Mouse (Mus musculus): ENCODE results near the gene Rgs6.

DNA sequence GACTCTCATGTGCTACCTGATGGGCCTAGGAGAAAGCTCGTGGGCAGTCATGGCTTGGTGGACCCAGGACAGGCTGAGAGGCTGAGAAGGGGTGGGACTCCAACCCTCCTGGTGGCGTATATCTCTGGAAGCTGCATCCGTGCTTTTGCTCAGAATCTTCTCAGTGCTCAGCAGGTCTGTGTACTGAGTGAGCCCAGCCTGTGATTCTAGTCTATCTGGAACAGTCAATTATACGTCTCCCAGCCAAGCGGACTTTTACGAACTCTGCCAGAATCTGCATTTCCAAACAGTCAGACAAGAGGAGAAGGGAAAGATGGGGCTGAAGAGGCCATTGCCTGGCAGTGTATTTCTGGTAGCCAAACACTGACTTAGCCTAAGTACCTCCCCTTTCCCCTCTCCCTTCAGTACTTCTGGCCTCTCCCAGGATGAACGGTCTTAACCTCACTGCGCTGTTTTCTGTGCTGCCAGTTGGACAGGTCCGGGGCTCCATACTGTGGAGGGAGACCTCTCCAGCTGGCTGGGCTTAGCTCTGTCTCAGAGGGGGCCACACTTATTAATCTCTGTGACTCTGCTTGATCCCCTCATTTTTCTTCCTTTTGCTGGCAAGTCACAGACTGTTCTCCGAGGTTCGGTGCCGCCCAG lies 110.9 kb downstream of the Rgs6 start:
- TF ChIP-seq CTCF (IDR thresholded peaks at IDR 0.05; ENCODE audit: low read depth, low read length) = no peak
- TF ChIP-seq POLR2A (IDR thresholded peaks at IDR 0.05; ENCODE audit: insufficient read depth, low read length) = no peak

All from ES-Bruce4 (cell line).